Mouse (Mus musculus) thymus, postnatal 14 days (tissue): ENCODE data around the gene Herc2.
"Not testable (repeated sequence)": the region's sequence is repeated elsewhere in the genome, so short reads cannot be mapped to it uniquely, and the experiment has no call there.

Experiments used
- DNase-seq: peaks from one replicate; pipeline ENCODE4 v3.0.0; 2021

The Herc2 gene

DNA sequence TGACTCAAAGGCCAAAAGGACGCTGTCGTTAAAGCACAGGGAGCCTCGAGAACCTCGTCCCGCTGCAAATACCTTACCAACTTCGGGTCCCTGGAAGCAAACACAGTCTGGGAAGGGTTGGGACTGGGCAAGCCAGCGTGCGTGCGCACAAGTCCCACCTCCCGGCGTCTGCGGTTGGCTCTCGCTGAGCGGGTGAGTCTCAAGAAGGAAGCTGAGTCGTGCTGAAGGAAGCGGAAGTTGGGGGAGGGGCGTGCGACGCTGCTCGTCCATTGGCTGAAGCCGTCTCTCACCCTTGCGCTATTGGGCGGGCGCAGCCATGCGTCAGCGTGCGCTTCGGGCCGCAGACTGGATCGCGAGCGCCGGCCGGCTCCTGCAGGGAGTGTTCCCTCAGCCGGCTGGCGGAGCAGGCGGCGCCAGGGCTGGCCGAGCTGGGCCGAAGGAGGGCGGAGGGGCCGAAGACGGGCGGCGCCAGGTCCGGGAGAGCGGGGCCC is at the start of gene Herc2:
Herc2 (plus strand) TSS at position 366 of the 491 bp plus-strand sequence.
- DNase-seq, result peak; percentile 98

DNA sequence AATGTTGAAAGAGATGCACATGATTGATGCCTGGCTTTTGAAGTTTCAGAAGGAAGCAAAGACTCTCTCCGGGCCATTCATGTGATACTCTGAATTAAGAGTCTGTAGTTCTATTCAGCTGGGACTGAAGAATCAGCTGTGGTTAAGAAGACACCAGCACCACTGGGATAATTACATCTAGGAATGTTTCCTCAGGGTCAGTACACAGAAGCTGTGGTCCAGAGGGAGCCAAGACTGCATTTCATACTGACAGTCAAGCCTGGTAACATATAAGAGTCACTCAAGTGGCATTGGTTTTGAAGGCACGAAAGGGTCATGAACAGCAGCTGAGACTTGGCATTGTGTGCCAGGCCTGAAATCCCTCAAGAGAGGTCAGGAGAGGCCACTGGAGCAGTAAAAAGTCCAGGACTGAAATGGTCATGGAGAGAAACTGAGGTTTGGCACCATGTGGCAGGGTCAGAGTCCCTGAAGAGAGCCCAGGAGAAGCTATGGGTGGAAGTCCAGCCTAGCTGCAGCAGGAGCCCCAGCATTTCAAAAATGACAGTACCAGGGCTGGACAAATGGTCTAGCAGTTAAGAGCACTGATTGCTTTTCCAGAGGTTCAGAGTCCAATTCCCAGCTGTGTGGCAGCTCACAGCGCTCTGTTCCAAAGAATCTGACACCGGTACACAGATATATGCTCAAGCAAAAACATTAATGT is 39.5 kb upstream of the Herc2 start:
- no peak for DNase-seq

DNA sequence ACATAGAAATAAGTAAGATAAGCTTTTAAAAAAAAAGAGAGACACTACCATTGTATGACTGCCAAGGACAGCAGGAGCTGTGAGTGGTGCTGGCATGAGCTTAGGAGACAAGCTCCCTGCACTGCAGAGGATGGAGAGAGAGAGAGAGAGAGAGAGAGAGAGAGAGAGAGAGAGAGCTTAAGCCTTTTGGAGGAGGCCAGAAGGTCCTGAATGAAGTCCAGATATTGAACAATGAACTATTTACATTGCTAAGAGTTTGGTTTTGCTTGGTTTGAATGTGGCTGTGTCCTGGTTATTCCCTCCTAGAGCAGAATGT is 39.0 kb upstream of the Herc2 start:
- DNase-seq, result no peak

DNA sequence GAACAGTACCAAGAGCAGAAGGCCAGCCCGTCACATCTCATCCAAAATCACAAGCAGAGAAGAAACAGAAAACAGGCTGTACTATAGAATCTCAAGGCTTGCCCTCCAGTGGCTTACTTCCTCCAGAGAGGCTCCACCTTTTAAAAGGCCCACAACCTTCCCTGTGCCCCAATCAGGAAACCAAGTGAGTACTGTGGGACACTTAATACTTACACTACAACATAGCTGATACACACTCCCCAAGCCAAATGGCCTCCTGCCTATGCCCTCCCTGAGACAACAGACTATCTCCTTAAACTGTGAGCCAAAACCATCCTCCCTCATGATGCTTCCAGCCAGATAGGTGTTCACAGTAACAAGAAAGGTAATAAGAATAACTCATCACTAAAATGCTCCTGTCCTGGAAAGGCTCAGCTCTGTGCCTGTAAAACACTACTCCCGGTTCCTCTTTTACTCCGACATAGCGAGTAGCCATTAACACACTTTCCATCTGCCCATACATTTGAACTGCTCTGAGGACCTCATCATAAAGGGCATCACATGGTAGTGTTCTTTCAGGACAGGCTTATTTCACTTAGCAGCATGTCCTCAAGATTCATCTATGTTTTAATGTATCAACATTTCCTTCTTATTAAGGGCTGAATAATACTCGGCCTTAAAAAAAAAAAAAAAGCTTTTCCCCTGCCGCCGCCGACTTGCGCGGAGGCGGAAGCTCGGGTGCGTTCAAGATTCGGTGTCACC is 36.6 kb upstream of the Herc2 start:
- no peak for DNase-seq

DNA sequence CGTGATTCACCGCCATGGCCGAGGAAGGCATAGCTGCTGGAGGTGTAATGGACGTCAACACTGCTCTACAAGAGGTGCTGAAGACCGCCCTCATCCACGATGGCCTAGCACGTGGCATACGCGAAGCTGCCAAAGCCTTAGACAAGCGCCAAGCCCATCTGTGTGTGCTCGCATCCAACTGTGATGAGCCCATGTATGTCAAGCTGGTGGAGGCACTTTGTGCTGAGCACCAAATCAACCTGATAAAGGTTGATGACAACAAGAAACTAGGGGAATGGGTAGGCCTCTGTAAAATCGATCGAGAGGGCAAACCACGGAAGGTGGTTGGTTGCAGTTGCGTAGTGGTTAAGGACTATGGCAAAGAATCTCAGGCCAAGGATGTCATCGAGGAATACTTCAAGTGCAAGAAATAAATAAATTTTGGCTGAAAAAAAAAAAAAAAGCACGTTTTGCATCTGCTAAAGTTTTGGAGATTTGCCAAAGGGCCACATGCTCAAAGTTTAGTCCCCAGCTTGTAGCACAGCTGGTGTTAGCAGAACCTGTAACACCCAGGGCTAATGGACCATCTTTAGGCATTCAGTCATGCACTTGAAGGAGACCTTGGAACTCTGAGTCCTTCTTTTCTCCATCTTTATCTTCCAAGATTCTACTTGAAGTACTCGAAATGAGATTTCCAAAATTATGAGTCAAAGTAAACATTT is 35.8 kb upstream of the Herc2 start:
- DNase-seq, result not testable (repeated sequence)

DNA sequence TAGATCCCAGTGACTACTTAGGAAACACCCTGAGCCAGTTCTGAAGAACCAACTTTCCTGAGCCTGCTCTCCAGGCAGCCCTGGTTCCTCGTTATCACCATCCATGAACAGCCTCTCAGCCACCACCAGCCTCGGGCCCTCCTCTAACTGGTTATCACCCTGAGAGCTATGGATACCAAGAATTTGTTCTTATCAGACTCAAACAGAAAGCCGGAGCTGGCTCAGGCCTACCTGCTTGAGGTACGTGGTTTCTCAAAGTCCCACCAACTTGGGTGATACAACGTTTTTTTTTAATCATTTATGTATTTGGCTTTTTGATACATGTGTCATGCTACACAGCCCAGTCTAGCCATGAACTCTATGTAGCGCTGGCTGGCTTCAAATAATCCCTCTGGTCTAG is 34.8 kb upstream of the Herc2 start:
- no peak for DNase-seq

DNA sequence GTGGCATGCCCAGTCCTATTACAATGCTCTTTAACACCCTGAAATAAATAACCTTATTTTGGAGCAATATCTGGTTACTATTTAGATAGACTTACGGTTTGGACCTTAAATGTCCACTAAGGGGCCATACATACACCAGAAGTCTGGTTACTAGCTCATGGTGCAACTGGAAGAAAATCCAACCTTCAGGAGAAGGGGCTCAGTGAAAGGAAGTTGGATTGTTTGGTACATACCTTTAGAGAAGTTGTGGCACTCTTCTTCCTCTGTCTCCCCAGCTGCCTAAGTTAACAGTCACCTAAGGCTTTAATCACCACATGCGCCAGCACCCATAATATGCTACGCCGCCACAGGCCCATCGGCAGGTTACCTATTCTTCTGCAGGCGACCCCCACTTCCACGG is 34.2 kb upstream of the Herc2 start:
- no peak for DNase-seq

DNA sequence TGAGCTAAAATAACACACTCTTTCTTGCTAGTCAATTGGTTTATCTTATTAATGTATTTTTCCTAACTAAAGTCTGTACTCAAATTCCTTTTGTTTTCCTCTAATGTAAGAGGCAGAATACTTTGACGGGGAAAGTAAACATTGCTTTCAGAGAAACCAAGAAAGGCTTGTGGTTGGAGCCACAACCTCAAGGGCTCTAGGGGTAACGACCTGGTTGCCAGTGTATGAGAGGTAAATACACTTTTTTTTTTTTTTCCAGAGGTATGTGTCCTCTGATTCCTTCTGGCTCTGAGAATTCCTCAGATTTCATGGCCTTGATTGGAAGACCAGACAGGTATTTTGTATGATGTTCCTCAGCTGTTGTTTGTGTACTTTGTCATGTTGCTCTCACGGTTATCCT is 32.2 kb upstream of the Herc2 start:
- DNase-seq, result no peak

DNA sequence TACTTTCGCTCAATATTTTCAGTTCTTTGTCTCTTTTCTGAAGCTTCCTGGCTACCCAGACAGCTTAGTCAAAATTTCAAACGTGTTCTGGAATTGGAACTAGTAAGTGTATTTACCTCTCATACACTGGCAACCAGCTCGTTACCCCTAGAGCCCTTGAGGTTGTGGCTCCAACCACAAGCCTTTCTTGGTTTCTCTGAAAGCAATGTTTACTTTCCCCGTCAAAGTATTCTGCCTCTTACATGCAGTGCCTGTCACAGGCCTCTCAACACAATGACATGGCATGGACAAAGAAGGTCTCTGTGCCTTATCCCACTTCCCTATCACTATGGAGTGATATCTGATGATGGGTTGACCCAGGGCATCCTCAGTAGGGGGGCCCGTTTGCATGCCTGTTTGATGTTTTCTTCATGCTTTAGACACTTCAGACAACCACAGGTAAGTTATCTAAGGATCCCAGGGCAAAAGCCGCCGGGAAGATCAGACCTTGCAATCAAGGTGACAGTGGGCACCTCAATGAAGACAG is 31.5 kb upstream of the Herc2 start:
- no peak for DNase-seq

DNA sequence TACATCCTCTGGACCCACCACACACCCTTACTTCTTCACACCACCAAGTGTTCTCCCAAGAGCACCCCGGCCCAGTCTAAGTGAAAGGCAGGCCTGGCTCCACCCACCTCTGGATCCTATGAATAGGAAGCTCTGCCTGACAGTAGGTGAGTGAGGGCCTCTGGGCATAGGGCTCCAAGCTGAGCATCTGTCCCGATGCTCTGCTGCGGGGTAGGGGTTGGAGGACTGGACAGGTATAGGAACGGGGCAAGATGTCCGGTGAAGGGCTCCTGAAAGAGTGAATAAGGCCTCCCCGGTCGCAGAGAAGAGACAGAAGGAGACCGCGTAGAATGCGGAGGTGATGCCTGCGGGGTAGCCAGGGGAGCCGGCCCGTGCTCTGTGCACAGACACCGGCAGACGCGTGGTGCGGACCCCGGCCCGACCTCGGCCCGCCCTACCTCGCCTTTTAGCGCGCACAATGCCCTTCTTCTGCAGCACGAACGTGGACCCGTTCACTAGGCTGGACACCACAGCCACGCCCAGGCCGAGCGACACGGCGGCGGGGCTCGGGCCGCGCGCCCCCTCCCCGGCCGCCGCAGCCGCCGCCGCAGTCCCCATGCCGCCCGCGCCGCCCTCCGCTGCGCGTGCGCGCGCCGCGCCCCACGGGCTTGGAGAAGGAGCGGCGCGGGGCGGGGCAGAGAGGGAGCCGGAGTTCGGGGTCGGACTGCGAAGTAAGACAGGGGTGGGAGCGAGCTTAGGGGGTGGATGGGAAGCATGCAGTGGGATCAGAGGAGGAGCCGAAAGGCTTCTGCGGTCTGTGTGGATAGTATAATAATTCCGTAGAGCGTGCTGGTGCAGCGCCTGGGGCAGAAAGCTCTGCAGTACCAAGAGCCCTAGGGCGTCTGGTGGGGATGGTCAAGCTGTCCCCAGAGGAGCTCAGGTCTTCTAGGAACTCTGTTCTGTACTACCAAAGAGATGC is 30.7 kb upstream of the Herc2 start:
- peak; percentile 57 for DNase-seq

DNA sequence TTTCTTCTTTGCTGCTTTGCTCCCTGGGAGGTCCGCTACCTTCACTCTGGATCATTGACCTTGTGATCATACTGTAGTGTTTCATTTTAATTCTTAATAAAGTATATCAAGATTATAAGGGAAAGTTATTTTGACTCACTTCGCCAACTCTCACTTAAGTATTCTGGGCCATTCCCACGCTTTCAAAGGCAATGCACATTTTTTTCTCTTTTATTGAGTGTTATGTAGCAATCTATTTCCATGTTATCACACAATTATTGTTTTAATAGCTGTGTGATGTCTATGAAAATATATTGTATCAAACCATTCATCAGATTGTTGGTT is 30.1 kb upstream of the Herc2 start, which contains the start of gene Nipa1:
Nipa1 (minus strand) TSS at position 25 of the 324 bp plus-strand sequence.
- DNase-seq, result no peak

DNA sequence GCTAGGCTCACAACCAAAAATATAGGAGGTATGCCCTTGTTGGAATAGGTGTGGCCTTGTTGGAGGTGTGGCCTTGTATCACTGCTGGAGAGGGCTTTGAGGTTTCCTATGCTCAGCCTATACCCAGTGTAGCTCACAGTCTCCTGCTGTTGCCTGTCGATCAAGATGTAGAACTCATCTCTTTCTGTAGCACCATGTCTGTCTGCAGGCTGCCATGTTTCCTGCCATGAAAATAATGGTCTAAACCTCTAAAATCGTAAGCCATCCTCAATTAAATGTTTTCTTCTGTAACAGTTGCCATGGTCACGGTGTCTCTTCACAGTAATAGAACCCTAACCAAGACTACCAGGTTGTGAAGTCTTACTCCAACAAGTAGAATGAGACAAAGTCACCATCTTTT is 26.4 kb upstream of the Herc2 start:
- DNase-seq, result no peak

DNA sequence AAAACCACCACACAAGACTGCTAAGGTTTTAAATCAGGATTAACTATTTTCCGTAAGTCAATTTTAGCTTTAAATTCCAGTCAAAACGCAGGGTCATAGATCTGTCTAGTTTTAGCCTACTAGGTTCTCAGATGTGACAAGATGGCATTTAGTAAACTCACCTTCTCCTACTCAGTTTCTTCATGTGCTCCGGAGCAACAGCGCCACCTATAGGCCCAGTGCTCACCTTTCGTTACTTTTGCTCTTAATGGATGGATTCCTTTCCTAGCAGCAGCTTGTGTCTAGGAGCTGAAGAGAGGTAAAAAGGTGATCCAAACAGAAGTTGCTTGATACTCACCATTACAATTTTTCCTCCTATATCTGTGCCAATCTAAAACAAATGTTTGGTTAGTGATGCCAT is 7.6 kb upstream of the Herc2 start:
- peak; percentile 72 for DNase-seq

DNA sequence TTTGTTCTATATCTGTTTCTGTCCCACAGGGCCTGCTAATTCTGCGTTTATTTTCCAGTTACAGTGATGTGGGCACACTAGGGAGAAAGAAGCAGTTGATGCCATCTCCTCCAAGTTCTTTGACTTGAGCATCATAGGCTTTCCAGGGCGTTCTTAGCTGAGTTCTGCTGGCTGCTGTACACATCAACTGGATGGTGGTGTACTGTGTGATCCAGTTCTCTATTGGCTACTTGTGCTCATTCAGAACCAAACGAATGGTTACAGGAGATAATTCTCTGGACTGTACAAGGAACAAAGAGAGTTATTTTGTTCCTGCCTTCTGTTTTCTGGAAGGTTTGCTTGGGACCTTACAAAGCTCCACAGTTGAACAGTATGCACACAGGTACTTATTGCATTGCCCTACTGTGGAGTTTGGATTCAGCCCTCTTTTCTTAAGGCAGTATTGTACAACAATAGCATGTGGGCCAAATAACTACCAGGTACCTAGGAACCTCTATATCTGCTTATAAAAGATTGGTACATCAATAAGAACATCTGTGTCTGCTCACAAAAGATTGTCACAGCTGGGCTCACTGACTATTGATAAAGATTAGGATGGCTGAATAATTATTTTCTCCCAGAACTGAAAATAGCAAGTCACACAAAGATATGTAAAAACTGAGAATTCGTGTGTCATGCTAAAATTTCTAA is 6.3 kb upstream of the Herc2 start:
- no peak for DNase-seq

DNA sequence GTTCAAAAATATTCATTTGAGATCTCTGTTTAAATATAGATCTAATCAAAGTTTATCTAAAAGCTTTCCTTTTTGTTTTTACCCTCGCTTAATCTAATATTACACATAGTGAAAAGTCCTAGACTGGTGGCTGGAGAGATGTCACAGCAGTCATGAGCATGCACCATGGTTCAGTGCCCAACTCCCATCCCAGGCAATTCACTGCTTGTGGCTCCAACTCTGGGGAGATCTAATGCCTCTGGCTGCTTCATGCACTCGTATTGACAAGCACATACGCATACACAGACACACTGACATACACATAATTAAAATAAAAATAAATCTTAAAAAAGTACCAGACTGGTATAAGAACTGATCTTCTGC is 5.7 kb upstream of the Herc2 start:
- no peak for DNase-seq

DNA sequence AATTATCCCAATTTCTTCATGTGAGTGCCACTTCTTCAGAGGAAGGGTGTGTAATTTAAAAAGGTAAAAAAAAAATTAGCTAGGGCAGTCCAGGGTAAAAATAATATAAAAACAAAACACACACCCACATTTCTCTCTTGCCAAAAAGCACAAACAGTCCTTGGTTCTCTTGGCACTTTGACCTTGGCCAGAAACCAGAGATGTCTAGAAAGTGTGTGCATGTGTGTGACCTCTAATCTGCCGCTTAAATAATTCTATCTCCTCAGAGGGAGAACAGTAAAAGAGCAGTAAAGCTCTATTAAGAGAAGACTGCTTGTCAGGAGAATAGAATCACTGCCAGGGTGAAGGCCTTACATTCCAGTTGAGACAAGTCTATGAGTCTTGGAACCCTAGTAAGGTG is 2.8 kb upstream of the Herc2 start:
- no peak for DNase-seq

DNA sequence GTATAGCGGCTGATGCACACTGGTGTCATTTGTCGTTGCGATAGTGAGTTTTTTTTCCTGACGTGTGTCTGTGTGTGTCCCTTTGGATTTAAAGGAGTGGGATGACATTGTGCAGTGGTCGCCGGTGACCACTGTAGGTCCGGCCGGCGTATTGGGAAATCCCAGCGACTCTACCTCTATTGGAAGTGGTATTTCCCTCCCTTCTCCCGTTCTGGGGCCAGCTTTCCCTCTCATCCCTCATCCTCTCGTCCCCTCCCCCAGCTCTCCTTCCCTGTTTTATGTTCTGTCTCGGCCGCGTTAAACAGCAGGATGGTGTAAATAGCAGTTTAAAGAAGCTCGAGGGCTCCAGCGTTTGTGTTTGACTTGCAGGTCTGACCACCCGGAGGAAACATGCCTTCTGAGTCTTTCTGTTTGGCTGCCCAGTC is 503 bp downstream of the Herc2 start:
- peak; percentile 33 for DNase-seq

DNA sequence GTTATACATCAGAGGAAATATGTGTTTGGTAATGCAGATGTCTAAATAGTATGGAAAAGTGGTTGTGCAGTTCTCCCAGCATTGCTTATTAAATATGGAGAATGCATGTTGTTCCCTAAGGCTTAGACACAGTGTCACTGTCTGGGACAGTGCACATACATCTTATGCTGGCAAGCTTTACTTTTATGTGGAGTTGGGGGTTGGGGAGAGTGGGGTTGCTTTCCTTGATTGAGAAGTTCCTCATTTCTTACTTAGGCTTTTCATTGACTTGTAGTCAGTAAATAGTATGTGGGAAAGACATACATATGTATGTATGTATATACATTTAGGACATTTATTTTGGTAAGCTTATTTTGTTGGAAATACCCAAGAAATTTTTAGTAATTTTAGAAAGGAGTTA is 3.0 kb downstream of the Herc2 start:
- no peak for DNase-seq

DNA sequence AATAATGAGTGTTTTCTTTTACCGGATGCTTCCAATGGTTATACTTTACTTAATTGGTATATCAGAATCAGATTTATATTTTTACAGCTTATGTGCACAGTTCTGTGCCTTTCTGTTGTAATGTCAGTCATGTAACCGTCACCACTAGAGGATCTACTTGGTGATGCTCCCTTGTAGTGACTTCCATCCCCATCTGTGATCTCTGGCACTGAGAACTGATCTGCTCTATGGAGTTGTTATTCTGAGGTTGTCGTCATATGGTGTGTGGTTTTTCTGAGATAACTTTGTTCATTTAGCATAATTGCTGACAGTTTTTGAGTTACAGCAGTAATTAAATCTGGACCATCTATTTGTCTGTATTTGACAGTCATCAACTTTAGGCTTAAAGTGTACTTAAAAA is 5.3 kb downstream of the Herc2 start:
- no peak for DNase-seq

DNA sequence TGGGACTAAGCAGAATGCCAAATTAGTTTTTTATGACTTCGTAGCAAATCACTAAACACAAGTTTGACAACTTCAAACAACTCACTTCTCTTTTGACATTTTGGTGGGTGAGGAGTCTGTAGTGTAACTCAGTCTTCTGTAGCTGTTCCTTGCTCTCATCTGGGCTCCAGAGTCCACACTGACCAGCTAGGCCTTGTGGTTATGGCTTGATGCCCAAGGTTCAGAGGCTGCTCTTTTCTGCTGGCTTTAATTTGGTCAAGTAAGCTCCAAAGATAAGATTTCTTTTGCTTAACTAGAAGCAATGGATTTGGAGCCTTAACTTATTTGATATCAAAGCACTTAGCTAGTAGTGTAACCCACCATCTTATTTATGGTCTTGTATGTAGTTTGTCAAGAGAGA is 14.9 kb downstream of the Herc2 start:
- no peak for DNase-seq

DNA sequence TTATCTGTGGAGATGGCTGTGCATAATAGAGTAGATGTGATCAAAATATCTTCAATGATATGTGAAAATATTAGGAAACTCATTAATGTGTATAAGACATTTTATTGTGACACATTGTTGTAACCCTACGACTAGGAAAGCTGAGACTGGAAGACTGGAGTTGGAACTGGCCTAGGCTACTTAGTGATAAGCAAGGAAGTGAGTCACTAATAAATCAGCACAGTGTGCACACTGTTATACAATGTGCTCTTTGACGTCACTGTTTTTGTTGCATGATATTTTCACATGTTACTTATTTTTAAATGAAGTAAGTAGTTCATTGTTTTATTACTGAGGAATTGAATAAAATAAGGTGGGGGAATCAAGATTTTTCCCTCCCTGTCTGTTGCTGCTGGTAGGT is 16.1 kb downstream of the Herc2 start:
- DNase-seq, result no peak

DNA sequence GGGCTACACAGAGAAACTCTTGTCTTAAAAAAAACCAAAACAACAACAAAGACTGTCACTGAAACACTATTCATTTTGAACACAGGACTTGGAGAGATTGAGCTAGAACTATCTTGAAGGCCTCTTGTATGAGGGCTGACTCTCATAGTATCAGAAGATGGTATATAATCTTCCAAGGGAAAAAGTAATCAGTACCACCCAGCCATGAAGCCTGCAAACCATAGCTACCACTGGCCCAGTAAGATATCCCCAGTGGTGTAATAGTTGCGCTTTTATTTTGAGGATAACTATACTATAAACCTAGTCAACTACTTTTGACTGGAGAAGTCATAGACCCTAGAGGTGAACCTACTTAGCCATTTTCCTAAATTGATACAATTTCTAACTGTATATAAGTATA is 16.6 kb downstream of the Herc2 start:
- no peak for DNase-seq
